Mouse (Mus musculus): Measurements from ENCODE around the gene Gm6614. TPM values are rescaled to one million over a fixed set of nuclear protein-coding genes. Genes with fewer than 3 reads are reported as not detected.

Gm6614 gene
- not detected in 2 replicates for polyA plus RNA-seq (2012; rRNA removed; ENCODE audit: low replicate concordance)

GRCm38 (mm10) chr6:142011364-142011955 lies at the start of gene Gm6614:
Gm6614 (minus strand) TSS chr6:142011414.

GRCm38 (mm10) chr6:141946862-141947261 lies 64.4 kb downstream of the Gm6614 start, which contains the start of gene Slco1a1:
Slco1a1 (minus strand) TSS chr6:141946962.

Other genes starting within 250 kb of the Gm6614 start
- not detected in 2 replicates for gene Gm5724, start 237.6 kb downstream of the Gm6614 start, polyA plus RNA-seq (2012; rRNA removed; ENCODE audit: low replicate concordance)
- gene Slco1a4, start 155.2 kb downstream of the Gm6614 start, polyA plus RNA-seq (2012; rRNA removed; ENCODE audit: low replicate concordance) = 0.14 TPM in 1 of 2 replicates, not detected in the other
- gene Slco1a1, start 64.5 kb downstream of the Gm6614 start, polyA plus RNA-seq (2012; rRNA removed; ENCODE audit: low replicate concordance) = not detected in 2 replicates
- gene Slco1a6, start 197.1 kb upstream of the Gm6614 start, polyA plus RNA-seq (2012; rRNA removed; ENCODE audit: low replicate concordance) = not detected in 2 replicates

All from subcutaneous adipose tissue, adult 2 months (tissue).